Mouse (Mus musculus) MEL (cell line): ENCODE data around the gene Hoxa3.

Experiments used
- BHLHE40 ChIP-seq: IDR thresholded peaks from 2 replicates; pipeline ENCODE4 v1.6.1; 2012; ENCODE audit warnings: low read depth, mild to moderate bottlenecking, inconsistent platforms, low read length, improper control_type of control experiment, borderline replicate concordance
- CTCF ChIP-seq, 3 experiments: IDR thresholded peaks in 2 of 3; conservative IDR thresholded peaks in 1 of 3; 2 replicates each; pipeline ENCODE4 v1.5.1; 2011 to 2012; ENCODE audit warnings: low read length in 3 of 3, low read depth in 2 of 3, mild to moderate bottlenecking in 2 of 3, improper control_type of control experiment in 1 of 3, inconsistent platforms in 1 of 3, mixed read lengths in 1 of 3, moderate library complexity in 1 of 3; ENCODE audit not compliant: control insufficient read depth in 1 of 3, insufficient read depth in 1 of 3, poor library complexity in 1 of 3, severe bottlenecking in 1 of 3
- EP300 ChIP-seq, 2 experiments: IDR thresholded peaks; 2 replicates each; pipeline ENCODE4 v1.6.1; 2011; ENCODE audit warnings: improper control_type of control experiment in 2 of 2, low read length in 2 of 2, low read depth in 1 of 2, mild to moderate bottlenecking in 1 of 2
- JUND ChIP-seq: IDR thresholded peaks from 2 replicates; pipeline ENCODE4 v1.6.1; 2011; ENCODE audit warnings: low read depth, mild to moderate bottlenecking, improper control_type of control experiment, low read length
- MAFK ChIP-seq: IDR thresholded peaks from 2 replicates; pipeline ENCODE4 v1.6.1; 2011; ENCODE audit warnings: low read depth, mild to moderate bottlenecking, low read length, improper control_type of control experiment, borderline replicate concordance
- MYC ChIP-seq: IDR thresholded peaks from 2 replicates; pipeline ENCODE4 v1.6.1; 2011; ENCODE audit warnings: low read depth, mild to moderate bottlenecking, low read length, improper control_type of control experiment, moderate library complexity
- NRF1 ChIP-seq: IDR thresholded peaks from 2 replicates; pipeline ENCODE4 v1.6.1; 2014; ENCODE audit warnings: low read depth, mild to moderate bottlenecking, inconsistent platforms, low read length, improper control_type of control experiment, moderate library complexity; ENCODE audit not compliant: poor library complexity, insufficient read depth, severe bottlenecking
- POLR2A ChIP-seq, 2 experiments: IDR thresholded peaks; 2 replicates each; pipeline ENCODE4 v1.6.1; 2011 to 2012; ENCODE audit warnings: low read length in 2 of 2, mild to moderate bottlenecking in 2 of 2, control low read depth in 1 of 2, improper control_type of control experiment in 1 of 2, low read depth in 1 of 2, moderate library complexity in 1 of 2; ENCODE audit not compliant: control insufficient read depth in 1 of 2, insufficient read depth in 1 of 2, poor library complexity in 1 of 2
- POLR2AphosphoS2 ChIP-seq: IDR thresholded peaks from 2 replicates; pipeline ENCODE4 v1.6.1; 2011; ENCODE audit warnings: low read length, improper control_type of control experiment
- POLR2AphosphoS5 ChIP-seq: IDR thresholded peaks from 2 replicates; pipeline ENCODE4 v1.6.1; 2012; ENCODE audit warnings: low read depth, borderline replicate concordance, mild to moderate bottlenecking, inconsistent platforms, low read length, moderate library complexity, mixed read lengths
- RCOR1 ChIP-seq: IDR thresholded peaks from 2 replicates; pipeline ENCODE4 v1.6.1; 2012; ENCODE audit warnings: low read depth, mild to moderate bottlenecking, inconsistent platforms, low read length, improper control_type of control experiment
- SIN3A ChIP-seq: IDR thresholded peaks from 2 replicates; pipeline ENCODE4 v1.6.1; 2012; ENCODE audit warnings: low read length, improper control_type of control experiment, inconsistent platforms
- USF2 ChIP-seq, 2 experiments: IDR thresholded peaks; 2 replicates each; pipeline ENCODE4 v1.6.1; 2011 to 2012; ENCODE audit warnings: improper control_type of control experiment in 2 of 2, low read length in 2 of 2, borderline replicate concordance in 1 of 2, inconsistent platforms in 1 of 2, low read depth in 1 of 2, mild to moderate bottlenecking in 1 of 2; ENCODE audit not compliant: insufficient read depth in 1 of 2
- ZKSCAN1 ChIP-seq: IDR thresholded peaks from 2 replicates; pipeline ENCODE4 v1.6.1; 2012; ENCODE audit warnings: low read depth, mild to moderate bottlenecking, inconsistent platforms, low read length, improper control_type of control experiment, moderate library complexity

DNA sequence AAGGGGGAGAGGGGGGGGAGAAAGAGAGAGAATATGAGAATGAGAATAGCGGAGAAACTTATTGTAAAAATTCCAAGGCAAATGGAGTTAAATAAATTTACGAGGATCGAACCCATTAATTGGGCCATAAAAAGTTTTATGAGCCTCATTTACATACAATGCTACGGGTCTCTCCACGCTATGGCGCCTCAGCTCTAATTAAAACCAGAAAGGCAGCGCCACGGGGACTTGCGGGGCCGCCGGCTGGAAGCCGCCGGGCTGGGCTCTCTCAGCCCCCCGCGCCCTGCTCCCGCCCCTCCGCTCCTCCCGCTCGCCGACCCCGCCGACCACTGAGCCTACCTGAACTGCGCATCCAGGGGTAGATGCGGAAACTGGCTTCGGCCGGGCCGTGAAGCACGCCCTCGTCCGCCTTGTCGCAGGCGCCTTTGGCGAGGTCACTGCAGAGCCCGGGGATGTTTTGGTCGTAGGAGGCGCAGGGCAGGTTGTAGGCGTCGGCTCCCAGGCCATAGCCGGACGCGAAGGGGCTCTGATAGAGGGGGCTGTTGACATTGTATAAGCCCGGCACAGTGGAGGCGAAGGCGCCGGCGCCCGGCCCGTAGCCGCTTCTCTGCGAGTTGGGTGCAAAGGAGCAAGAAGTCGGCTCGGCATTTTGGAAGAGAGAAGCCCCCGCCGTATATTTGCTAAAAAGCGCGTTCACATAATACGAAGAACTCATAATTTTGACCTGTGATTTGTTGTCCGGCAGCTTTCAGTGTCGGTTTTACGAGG lies 3.7 kb upstream of the Hoxa3 start:
- no peak for TF ChIP-seq POLR2A (IDR thresholded peaks at IDR 0.05; ENCODE audit: control insufficient read depth in 1 of 2, insufficient read depth in 1 of 2, low read depth in 1 of 2, low read length in 2 of 2, poor library complexity in 1 of 2)
- no peak for TF ChIP-seq ZKSCAN1
- no peak for TF ChIP-seq EP300 (IDR thresholded peaks at IDR 0.05; ENCODE audit: low read depth in 1 of 2, low read length in 2 of 2)
- no peak for TF ChIP-seq CTCF (IDR thresholded peaks at IDR 0.05 in 2 of 3, conservative IDR thresholded peaks at IDR 0.05 in 1 of 3; ENCODE audit: control insufficient read depth in 1 of 3, insufficient read depth in 1 of 3, low read depth in 2 of 3, low read length in 3 of 3, poor library complexity in 1 of 3, severe bottlenecking in 1 of 3)
- TF ChIP-seq POLR2AphosphoS5: no peak
- no peak for TF ChIP-seq RCOR1
- no peak for TF ChIP-seq BHLHE40
- no peak for TF ChIP-seq JUND
- no peak for TF ChIP-seq MYC
- no peak for TF ChIP-seq SIN3A
- TF ChIP-seq USF2 (IDR thresholded peaks at IDR 0.05; ENCODE audit: borderline replicate concordance in 1 of 2, insufficient read depth in 1 of 2, low read depth in 1 of 2, low read length in 2 of 2): no peak
- no peak for TF ChIP-seq POLR2AphosphoS2
- no peak for TF ChIP-seq NRF1
- TF ChIP-seq MAFK: no peak
